Mouse (Mus musculus) natural killer cell, adult 2 months (primary cell): ENCODE measurements at regions not wholly inside any gene's neighbourhood (a gene's known extent, or its start where the extent isn't known, plus 50 kb on each side); places are given as distances from the start of the nearest gene placed in this dataset.

Experiments used
- DNase-seq, 2 experiments: peaks; one replicate each; pipeline ENCODE4 v3.0.0; 2022; ENCODE audit warnings: low spot score in 2 of 2

DNA sequence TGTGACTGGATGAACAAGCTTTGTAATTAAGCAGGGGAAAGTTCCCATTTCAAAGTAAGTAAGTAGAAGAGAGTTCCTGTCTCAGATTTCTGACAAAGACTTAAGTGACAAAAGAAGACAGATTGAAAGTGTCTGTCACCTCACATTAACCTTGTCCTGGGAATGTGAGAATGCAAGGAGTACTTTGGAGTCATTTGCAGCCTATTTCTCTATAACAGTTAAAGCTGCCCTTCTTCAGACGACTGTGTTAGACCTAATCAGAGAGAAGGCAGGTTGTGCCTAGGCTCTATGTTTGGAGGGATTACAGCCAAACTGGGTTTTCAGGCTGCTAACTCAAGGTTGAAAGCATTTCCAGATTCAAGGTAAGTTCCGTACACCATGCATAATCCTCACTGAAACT, 446.5 kb downstream of the Pdgfc start:
- no peak for DNase-seq

DNA sequence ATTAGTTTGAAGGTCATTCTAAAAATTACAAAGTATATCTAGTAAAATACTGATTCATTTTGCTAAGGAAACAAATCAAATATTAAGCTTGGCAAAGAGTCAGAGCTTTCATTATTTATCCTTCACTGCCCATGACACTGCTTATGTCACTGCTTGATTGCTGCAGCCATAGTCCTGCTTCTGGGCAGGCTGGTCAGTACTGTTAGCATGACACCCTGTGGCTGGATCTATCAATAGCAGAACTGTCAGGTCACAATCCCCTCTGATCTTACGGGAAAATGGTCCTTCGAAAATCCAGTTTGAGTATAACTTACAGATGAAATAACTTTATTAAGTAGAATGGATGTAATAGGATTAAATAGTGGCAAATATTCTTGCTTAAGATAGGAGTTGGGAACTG, 447.1 kb downstream of the Pdgfc start:
- DNase-seq: no peak

DNA sequence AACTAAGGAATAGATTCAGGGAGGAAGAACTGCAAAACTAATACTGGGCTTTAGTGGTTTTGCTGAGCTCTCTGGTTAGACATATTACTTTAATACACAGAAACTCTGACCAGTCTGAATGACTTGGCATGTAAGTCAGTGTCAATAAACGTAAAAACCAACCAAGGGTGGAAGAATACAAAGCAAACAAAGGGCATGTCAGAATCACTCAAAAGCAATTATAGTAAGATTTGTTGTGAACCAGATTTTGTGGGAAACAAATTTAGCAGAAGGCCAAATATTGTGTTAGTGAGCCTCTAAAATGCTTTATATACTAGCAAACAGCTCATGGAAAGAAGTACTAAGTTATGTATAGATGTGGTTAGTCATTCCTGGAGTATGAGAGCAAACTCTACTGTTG, 427.1 kb upstream of the Ctso start:
- no peak for DNase-seq

DNA sequence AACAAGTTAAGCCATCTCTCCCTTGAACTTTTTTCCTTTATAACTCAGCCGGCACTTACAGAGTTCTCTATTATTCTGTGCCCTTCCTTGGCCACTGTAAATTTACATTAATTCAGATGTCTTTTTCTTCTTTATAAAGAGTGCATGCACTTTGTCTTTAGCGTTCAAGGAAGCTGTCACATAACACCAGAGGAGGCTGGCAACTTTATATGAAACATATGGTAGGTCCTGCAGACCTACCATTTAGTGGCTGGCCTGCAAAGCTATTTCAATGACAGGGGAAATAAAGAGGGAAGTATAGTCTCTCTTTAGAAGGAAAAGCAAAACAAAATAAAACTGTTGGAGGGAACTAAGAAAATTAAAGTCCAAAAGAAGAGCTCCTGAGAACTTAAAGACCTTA, 423.8 kb upstream of the Ctso start:
- DNase-seq: no peak

DNA sequence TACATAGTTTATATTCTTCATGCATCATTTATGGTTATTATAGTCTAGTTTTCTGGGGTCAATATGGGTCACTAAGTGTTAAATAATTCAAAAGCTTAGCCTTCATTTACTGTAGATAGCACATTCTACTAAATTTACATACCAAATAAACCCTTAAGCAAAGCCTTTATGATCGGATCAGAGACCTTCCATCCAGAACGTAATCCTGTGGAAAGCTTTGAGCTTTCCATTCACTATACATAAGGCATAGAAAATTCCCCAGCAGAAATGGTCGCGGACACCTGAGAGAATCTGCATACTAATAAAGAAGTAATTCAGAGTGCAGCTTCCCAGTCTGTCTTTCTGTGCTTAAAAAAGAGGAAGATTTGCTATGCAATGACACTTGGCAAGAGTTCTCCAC, 410.6 kb upstream of the Ctso start:
- DNase-seq: no peak

DNA sequence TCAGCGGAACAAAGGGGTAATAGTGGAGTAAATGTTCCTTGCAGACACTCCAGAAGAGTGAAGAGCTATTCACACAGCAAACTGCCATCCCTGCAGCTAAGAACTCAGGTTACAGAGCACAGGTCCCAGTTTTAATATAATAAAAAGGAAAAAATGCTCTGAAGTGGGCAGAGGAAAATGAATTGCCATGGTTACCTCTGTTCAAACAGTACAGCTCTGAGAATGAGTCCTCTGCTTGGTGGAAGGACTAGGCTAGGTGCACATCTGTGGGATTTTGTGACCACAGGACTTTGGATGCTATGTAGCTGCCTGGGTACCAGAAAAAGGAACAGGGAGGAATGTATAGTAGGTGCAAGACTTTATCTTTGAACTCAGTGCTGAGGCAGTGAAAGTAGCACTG, 401.5 kb upstream of the Ctso start:
- no peak for DNase-seq

DNA sequence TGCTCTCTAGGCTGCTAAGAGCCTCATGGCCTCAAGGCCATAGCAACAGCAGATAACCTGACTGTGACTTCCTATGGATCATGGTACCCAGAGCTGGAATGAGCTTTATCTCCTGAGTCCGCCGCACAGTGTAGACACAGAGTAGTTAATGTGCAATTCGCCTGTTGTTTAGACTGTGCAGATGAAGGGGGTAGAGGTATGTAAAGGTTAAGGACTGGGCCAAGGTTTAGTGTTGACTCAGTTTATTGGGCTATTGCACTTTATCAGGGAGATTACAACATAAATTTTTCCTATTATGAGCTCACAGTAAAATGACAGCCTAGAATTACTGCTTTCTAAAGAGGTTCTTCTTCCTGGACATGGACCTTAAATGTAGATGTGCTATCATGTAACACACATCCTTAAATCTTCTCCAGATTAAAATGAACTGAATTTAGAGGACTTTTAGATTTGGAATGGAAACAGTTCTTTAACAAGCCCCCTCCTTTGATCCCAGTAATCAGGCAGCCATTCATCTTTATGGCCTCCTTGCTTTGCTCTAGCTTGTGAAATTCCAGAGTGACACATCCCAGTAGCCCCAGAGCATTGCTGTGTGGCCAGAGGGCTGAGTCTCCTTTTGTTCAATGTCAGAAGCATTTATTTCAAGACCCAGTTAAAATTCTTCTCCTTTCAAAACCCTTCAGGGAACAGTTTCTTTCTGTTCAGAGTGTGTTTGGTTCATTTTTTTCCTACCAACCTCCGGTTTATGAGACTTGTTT, 396.8 kb upstream of the Ctso start:
- DNase-seq: no peak

DNA sequence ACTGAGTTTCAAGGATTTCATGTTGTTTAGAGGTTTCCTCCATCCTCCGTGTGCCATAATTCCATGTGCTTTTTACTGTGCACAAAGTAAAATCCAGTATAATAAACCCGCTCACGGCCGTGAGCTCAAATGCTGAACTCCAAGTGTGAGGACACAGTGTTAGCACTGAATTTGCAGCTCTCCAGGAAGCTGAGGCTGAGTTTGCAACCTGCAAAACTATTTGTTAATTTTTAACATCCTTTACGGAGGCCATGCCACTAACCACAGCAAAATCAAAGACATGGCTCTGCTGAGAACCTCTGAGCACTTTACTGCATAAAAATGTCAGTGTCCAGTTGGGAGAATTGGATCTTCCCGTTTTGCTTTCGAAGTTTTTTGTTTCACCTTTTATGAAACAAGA, 377.6 kb upstream of the Ctso start:
- no peak for DNase-seq

DNA sequence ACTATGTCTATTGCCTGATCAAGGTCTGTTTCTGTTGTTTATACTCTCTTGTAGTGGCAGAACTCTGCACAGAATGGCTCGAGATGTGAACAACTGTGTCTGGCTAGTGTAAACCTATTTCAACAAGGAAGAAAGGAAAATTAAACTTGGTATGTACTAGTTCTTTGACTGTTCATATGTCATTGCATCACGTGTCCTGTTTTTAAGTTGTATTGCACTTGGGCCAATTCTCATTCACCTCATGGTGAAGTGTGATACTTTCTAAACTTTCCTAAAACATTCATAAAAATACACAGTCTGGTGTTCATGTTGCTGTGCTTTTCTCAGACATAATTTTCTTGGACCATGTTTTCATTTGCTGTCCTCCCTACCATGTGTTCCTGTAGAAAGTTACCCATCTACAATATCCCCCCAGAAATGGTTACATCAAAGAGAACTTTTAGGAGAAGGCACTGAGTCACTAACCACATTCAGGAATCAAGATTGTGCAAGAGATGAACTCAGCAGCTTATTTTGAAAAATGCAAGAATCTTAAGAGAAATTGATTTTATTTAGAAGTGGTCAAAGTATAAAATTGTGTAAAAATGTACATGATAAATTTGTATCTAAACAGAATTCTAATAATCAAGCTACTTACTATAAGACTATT, 369.7 kb upstream of the Ctso start:
- no peak for DNase-seq

DNA sequence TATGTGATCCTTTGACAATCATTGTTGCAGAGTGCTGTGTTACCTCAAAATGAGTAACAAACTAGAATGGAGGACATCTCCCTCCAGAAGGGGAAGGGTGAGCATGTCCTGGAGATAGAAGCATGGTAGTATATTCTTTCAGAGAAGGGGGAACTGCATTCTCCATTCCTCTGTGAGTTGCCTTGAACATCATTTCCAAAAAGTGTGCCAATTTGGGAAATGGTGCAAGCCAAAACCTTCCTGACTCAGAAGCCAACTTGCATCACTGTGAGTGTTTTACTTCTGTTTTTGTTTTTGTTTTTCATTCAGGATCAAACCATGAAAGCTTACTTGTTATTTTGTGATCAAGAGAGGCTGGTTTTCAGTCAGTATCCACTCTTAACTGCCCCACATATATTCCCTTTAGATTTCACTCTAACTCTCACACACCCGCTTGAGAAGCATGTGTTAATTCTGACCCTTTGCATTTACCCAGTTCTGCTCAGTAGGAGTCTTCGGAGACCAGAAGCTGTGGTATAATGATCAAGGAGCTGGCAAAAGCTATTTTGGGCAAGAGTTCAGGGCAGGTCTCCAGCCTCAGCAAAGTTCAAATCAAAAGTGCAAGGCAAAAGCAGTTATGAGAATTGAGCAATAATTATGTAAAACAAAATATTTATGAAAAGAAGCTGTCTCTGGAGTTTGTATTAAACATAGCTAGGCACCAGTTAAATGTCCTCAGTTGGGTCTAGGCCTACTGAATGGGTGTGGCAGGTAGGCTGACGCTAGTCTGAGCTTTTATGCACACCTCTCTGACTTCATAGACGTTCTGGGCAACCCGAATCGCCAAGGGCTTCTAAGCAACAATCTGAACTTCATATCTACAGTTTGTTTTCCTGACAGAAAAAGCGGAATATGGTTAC, 368.3 kb upstream of the Ctso start:
- no peak for DNase-seq

DNA sequence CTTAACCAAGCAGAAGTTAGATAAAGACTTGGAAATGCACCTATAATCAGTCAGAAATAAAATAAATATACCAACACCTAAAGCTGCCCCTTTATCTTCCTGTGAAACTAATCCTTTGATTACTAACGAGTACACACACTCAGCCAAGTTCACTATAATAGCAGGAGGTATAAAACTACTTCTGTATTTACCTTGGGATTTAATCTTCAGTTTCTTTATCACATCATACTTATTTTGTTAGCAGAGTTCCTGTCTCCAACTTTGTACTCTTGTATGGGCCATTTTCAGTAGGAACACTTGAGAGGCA, 367.7 kb upstream of the Ctso start:
- DNase-seq: no peak

DNA sequence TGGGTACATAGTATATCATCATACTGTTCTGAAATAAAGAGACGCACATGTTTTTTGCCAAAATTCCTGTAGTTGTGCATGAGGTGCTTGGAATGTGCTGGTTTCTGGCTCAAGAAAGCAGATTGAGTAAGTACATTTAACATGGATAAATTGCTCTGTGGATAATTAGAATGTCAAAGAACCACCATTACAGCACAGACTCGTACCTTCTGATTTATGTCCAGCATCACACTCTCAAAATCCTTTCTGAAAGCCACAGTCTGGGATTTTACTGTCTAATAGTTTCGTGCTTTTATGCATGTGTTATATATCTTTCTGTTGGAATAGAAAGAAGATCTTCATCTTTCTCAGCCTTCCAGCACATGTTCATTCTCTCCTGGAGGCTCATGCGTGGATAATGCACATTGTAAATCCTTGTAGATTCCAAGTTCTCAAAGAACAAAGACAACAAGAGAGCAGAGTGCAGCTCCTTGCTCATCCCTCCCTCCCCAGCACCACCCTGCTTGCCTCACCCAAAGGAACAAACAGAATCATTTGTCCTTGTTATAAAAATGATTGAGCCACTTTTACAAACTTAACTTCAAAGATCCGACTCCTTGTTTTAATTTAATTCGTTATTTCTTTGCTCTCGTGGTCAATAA, 348.9 kb upstream of the Ctso start:
- no peak for DNase-seq

DNA sequence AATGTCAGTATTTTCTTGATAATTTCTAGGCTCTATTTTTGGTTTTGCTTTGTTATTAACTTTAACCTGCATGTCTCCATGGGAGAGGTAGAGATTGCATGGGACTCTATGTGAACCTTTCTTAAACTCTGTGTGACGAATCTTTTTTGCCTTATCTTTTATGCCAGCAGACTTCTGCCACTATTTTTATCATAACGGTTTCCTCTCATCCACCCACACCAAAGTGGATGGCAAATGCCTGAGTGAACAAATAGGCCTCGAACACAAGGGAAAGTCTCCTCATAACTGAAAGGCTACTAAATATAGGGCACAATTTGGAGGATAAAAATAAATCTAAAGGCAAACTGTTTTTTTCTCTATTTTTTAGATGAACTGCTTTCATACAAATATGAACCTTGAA, 343.3 kb upstream of the Ctso start:
- no peak for DNase-seq

DNA sequence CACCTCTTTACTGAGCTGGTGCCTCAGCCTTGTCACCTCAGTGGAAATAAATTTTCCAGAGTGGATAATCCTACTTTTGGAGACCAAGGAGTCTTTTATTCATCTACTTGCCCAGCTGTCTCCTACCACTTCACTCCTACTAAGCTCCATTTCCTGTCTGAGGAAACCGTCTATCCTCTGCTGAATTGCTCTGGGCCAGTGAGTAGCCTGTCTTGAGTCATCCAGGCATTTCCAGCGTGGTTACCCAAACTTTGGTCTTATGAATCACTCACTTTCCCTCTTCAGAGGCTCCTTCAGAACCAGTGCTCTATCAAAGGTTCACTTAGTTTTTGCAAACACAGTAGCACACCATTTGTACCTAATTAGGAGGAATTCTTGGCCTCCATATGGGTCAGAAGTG, 303.2 kb upstream of the Ctso start:
- DNase-seq: no peak

DNA sequence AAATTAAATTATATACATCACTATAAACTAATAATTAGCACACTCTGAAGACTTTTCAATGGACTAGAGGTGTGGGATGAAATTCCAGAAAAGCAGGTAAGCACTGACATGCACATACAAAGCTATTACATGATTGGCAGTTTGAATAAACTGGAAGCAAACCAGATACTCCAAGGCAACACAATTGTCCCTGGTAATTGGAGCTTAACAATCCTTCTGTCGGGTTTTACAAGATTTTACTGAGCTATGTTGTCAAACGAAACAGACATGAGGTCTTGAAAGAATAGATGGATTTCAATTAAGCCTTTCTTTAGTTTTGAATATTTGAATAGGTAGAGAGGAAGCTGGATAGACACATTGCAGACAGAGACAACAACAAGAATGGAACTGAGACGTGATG, 273.9 kb upstream of the Ctso start:
- DNase-seq: no peak

DNA sequence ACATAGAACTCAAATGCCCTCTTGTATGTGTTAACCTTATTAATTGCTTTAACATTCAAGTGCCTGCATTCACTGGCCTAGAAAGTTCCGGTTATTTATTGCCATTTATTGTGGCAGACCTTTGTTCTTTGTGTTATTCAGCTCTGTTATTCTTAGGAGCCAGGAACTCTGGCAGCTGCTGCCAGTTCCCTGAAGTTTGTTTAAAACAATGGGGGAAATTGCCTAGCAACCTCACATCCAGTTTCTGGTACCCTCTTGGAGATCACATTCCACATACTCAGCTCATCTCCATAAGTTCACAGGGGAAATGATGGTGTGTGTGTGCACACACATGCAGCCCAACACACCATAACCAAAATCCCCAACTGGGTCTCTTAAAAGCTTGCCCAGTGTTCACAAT, 270.8 kb upstream of the Ctso start:
- no peak for DNase-seq

DNA sequence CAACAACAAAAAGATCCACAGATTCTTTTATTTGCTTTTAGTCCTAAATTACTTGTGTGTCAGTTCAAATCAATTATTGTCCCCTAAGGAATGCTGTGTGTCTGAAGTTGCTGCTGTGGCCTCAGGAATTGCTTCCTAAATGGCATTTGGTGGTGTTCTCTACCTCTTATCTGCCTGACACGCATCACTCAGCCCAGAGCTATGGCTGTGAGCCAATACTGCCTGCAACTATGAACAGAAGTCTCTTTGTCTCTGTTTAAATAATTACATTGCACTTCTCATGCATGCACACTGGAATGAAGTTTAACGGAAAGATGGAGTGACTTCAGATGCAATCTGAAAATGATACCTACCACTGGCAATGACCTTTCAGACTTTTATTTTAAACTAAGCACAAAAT, 266.1 kb upstream of the Ctso start:
- DNase-seq: no peak

DNA sequence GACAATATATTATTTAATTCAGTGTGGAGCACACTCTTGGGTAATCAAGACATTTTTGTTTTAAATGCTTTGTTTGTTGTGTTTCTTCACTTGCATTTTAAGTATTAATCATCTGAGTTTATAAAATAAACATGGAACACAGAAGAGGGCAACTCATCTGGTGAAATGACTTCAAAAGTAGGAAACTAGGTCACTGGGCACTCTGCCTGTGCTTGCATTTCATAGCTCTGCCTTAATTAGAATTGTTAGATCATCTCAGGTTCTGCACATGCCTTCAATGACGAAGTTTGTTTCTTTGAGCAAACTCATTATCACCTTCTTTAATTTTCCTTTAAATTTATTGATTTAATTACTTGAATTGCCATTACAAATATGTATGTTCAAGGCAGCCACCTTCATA, 255.8 kb upstream of the Ctso start:
- DNase-seq: no peak

DNA sequence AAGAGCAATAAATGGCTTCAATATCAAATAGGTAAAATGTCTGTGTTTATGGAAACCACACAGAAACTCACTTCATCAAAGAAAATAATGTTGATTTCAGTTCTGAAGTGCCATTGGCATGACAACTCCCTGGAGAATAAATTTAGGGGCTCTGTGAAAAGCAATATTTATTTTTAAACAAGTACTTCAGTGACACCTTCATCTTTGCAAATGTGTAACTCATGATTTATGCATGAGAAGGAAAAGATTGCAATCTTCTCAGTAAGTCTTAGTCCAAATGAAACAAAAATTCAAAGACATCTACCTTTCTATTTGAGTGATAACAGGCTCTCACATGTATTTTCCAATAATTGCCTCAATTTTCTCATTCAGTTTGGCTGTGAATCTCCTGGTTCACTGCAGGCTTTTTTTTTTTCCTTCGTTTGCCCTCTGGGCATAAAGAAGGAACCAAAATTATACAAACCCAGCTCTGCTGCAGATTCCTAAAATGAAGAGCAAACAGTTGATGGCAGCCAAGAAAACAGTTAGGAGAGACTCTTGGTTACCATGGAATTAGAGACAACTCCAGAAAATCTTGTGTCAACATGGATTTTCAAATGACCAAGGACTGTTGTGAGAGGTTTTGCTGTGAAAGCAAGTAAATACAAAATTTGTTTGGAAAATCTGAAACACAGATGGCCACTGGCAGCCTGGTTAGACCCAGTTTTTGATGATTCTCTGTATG, 230.3 kb upstream of the Ctso start:
- DNase-seq: no peak

DNA sequence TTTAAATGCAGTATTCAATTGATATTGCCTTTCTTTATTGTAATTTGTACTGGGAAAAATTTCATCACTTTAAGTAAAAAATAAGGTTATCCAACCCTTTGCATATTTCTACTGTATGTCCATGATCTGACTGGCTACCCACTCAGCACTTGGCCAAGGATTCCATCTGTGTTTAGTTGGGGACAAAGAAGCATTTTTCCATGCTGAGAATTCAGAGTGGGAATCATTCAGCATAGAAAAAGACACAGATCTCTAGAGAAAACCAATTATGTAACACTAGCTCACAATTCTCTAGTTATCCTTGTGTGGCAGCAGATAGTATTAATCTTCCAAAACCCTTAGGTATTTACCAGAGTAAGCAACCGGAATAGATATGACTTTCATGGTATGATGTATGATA, 213.5 kb upstream of the Ctso start:
- DNase-seq: no peak

DNA sequence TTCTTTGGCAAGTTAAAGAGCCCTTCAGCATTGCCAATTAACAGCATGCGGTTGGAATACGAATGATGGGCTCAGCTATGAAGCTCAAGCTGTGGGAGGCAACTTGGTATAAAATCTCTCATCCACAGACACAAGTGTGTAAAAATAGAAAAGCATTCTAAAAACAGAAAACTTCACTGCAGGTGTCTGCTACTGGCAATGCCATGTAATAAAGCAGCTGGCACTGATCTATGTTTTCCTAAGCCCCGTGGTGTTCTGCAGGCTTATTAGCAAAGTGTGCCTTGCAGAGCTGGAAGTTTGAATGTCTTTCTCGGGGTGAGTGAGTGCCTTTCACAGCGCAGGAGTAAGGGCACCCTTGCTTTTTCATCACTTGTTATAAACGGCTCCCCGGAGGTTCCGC, 196.9 kb upstream of the Ctso start:
- DNase-seq: no peak

DNA sequence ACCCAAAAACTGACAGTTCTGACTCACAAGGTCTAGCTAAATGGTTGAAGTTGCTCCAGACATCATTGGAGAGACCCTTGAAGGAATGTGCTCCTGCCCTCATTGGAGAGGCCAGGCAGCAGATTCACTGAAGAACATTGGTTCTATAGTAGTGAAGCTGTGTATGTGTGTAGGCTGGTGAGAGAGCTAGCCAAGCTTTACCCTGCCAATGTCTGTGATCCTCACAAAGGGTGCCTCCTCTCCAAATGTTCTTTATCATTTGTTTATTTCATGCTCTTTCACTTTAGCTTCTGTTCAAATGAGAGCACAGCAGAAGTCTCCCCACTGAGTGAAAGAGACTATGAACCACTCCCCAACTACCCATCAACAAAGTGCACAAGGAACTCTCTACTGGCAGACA, 195.6 kb upstream of the Ctso start:
- no peak for DNase-seq
